Mouse (Mus musculus): ENCODE results near the gene 4930563M21Rik. TPM values are rescaled to one million over a fixed set of nuclear protein-coding genes. Genes with fewer than 3 reads are reported as not detected.

Gene 4930563M21Rik
- total RNA-seq, 2 experiments from 2014 or later: not detected

Other genes with a start within 250 kb of the 4930563M21Rik start
- gene Scaper, start 72.4 kb downstream of the 4930563M21Rik start, total RNA-seq (2021): 10 to 100 TPM; 14.1 to 14.3 TPM
- gene Rcn2, start 31.3 kb upstream of the 4930563M21Rik start, total RNA-seq (2021): 10 to 100 TPM; 47.4 to 49.5 TPM
- 1 to 10 TPM; 1.3 to 2.0 TPM for gene Pstpip1, start 79.4 kb upstream of the 4930563M21Rik start, total RNA-seq (2021)
- 100 to 1,000 TPM; 187 to 207 TPM for gene Tspan3, start 154.9 kb upstream of the 4930563M21Rik start, total RNA-seq (2021)